Mouse (Mus musculus): ENCODE results near the gene Zdhhc13.

Zdhhc13 gene

DNA sequence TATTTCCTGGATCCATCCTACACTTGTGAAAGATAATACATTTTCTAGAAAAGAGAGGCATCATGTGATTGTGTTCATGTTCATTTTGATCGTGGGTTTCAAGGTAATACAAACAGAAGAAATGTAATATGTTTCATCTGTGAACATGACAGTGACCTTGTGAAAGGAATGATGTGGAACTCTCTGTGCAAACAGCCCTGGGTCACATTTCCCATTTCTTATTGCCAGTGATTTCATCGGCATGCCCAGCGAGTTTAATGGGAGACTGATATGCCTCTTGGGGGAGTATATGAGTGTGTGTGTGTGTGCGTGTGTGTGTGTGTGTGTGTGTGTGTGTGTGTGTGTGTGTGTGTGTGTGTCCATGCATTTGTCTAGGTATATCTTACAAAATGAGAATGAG lies 52.7 kb downstream of the Zdhhc13 start:
- DNase-seq (ENCODE audit: low read depth, low spot score) = no peak

DNA sequence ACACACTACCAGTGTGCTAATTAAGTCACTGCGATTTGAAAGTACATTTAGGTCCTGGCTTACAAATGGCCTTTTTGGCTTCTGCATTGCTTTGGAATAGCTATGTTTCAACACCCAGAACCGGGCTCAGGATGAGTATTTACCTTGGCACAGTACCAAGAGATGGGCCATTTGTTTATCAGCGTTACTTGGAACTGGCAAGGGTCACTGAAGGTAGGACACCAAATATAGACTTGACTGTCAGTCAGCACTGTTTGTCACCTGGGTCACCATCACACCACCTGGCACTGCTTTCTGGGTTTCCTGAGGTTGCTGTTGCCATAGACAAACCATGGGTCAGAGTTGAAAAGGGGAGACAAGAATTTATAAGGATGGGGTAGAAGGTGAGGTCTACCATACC lies 53.5 kb downstream of the Zdhhc13 start:
- no peak for DNase-seq (ENCODE audit: low read depth, low spot score)

DNA sequence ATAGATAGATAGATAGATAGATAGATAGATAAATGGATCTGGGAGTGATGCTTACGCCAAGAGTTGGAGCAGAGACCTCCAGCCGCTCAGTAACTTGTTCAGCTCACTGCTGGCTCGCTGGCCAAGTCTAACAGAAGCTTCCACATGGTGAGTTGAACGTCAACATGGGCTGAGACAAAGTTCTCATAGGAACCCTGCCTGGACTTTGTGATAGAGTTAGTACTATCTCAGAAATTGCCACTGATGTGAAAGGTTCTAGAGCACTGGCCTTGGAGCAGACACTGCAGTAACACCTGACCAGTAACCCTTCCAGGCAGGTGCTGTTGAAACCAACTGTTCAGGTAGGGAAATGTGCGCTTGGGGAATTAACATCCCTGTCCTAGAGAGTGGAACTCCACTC lies 54.7 kb downstream of the Zdhhc13 start:
- no peak for DNase-seq (ENCODE audit: low read depth, low spot score)

DNA sequence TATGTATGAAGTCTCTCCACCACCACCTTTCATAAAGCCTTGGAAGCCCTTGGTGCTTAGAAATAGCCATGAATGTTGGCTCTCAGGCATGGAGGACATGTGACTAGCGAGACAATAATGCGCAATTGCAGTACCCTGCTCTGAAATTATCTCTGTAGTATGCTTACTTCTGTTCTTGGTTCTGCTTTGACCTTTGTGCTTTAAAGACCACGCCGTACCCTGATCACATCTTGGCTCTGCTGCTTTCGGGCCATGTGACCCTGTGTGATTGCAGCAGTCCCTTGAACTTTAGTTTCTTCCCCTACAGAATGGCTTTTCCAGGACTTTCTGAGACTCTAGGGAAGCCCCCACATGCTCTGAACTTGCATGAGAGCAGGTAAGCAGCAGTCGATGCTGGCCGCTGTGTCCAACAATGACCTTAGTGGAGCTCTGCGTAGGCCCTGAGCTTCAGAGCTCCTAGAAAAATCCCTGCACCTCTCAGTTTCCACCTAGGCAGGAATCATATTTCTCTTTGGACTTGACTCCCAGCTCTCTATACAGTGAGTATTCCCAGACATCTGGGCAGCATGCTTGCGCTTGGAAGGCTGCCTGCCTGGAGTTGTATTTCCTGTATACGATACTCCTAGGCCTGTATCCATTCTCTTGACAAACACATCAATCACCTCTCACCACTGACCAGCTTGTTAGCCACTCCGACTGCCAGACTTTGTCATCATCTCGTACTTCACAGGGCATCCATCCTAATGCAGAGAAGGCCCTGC lies 56.6 kb downstream of the Zdhhc13 start:
- DNase-seq (ENCODE audit: low read depth, low spot score) = no peak

DNA sequence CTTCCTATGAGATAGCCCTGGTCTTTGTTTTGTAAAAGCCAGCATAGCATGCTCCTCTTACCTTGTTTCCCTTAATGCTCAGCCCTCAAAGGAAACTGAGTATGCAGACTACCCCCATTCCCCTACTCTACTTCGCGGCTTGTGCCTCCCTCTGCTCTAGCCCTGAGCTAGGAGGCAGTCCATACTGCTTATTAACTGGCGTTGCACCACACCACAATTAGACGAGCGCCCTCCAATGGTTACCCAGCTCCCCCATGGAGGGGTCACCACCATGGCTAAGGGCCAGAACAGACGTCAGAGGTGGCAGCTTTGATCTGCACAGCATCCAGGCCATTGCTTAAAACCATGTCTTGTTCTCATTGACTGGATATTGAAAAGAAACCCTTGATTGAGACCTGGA lies 58.0 kb downstream of the Zdhhc13 start:
- no peak for DNase-seq (ENCODE audit: low read depth, low spot score)

DNA sequence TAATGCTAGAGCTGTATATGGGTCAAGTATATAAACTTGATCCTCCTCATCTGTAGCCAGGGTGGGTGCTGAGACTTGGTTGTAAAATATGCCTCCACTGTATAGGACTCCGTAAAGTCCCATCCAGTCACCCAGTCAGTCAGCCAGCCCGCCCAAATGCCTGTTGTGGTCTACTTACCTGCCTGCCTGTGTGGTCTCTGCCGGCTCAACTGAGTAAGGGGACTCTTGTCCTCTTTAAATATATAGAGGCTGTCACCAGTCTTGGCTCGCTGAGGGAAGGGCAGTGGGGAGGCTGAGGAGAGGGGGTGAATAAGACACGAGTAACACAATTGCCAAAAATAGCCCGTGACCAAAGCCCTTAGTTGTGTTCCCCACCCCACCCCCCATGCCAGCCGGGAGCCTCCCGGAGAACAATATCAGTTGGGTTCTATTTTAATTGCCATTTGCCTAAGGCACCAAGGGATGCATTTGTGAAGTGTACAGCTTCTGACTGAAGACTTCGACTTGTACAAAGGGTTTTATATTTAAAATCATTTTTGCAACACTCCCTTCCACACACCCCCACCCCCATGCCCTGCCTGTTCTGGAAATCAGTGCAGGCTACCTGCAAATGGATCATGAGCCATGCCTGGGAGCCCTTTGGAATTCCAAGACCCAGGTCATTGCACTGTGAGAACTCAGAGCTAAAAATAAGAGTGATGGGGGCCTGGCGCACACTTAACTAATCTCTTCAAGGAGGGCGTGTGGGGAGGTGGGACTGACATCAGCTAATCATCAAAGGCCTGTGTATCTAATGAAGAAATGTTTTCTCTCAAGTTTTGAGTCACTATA lies 59.2 kb downstream of the Zdhhc13 start, which contains the start of gene Csrp3:
Csrp3 (minus strand) TSS at position 214 of the 831 bp plus-strand sequence.
- DNase-seq (ENCODE audit: low read depth, low spot score) = no peak

DNA sequence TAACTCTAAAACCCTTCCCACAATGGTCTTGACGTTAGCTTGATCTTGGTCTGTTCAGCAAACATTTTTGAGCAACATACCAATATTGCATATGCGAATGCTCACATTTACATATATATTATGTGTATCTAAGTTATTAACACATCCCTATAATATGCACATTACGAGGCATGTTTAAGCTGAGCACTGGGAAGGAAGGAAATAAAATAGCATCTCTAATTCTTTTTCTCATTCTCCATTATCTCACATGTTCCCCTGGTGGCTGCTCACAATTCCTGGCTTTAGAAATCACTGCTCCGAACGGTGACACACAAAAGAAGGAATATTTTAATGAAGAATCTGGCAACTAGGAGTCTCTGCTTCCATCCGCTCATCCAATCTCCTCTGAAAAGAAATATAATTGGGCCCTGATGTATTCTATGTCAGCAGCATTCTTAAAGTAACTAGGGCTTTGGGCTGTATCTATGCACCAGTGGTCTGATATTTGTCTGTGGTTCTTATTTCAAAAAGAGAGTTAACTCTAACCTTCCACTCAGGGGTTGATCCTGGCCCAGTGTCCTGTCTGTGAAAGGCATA lies 62.8 kb downstream of the Zdhhc13 start:
- no peak for DNase-seq (ENCODE audit: low read depth, low spot score)

DNA sequence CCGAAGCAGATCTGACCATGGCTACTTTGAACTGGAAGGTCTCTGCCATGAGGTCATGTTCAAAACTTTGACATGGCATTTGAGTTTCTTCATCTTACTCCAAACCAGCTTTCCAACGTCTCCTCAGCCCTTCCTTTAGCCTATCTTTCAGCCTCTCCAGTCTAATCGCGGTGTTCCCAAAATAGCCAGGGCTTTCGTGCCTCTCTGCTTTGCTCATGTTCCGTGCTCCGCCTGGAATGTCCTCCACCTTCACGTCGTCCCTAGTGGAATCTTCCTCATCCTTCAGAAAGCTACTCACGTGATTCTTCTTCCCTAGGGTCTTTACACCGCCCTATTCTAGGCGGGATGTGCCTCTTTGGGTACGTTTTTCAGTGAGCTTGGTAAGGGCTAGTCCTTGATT lies 64.7 kb downstream of the Zdhhc13 start:
- DNase-seq (ENCODE audit: low read depth, low spot score) = no peak

DNA sequence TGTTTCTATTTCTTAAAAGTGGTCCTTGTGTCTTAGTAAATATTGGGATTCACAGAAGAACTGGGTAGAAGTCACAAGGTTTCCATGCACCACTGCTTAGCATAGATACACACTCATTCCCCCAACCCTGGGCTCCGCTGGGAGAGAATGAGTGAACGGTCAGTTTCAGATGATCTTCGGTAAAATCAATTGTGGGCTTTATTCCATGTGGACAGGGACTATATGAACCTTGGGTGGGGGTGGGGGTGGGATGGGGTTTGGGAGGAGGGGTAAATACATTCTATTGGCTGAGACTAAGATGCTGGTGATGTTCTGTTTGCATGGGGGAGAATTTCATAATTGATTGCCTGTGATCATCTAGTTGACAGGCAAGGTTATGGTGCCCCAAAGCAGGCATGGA lies 66.7 kb downstream of the Zdhhc13 start:
- DNase-seq (ENCODE audit: low read depth, low spot score) = no peak

DNA sequence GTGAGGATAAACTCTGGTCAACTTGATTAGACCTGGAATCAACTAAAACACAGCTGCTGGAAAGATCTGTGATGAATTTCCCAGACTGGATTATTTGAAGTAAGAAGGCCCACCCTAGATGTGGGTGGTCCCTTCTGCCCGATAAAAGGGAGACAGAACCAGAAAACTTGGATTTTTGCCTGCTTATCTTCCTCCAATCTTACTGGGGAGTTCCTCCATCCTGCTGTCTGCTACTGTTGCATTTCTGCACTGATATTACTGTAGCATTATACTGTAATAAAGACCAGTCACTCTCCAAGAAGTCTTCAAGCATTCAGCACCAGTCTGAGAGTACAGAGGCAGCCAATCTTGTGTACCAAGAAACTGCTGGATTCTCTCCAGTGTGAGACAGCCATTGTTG lies 69.5 kb downstream of the Zdhhc13 start:
- DNase-seq (ENCODE audit: low read depth, low spot score) = no peak

DNA sequence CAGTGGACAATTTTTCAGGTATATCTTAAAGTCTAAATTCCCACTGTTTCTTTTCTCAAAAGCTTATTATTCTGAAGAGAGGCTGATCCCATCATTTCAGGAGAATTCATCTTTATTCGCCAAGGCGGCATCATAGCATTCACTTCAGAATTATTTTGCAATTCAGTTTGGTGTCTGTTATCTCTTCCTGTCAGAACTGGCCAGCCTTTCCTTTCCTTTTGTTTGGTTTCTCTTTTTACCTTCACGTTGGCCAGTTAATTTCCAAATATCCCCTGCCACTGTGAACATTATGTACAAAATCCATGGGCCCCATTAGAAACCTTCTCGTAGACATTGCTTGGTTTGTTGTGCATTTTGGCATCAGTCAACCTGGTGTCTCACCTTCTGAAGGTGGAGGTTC lies 70.6 kb downstream of the Zdhhc13 start:
- no peak for DNase-seq (ENCODE audit: low read depth, low spot score)

DNA sequence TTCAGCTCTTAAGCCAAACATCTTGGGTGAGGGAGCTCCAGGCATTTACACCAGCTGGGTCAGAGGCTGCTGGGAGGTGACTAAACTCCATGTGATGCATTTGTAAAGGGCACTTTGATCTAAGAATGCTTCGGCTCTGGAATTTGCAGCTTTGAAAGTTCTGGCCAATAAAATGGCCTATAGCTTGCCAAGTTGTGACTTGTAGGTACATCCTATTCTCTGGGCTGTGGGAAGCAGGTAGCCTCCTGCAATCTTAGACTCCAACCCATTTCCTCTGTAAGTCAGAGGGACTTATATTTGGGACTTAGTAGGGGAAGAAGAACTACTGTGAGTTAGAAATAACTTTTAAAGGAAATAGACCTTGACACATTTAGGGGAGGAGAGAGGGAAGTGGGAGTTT lies 72.1 kb downstream of the Zdhhc13 start:
- no peak for DNase-seq (ENCODE audit: low read depth, low spot score)

DNA sequence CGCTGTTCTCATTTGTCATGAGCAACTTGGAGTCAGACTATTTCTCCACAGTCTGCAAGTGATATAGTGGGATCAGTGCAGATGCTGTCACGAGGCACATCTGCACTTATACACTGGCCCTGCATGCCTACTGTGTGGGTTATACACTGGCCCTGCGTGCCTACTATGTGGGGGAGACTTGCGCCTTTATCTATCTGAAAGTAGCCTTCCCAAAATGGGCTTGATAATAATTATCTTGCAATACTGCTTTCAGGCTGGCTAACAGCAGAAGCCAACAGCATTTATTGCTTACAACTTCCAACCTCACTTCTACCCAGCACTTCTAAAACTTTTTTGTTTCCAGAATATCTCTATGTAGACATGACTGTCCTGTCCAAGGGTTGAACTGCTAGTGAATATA lies 73.0 kb downstream of the Zdhhc13 start:
- no peak for DNase-seq (ENCODE audit: low read depth, low spot score)

DNA sequence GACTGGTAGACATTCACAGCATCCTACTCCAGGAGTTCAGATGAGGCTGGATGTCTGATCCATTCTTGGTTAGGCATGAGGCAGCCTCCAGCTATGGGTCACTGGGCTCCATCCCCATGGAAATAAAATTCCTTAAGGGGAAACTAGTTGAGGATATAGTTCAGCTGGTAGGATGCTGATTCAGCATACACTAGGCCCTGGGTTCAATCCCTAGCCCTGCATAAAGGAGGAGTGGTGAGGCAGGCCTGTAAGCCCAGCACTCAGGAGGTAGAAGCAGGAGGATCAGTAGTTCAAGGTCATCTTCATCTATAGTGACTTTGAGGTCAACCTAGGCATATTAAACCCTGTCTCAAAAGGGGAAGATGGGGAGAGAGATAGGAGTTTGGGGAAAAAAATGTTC lies 75.4 kb downstream of the Zdhhc13 start:
- DNase-seq (ENCODE audit: low read depth, low spot score) = no peak

DNA sequence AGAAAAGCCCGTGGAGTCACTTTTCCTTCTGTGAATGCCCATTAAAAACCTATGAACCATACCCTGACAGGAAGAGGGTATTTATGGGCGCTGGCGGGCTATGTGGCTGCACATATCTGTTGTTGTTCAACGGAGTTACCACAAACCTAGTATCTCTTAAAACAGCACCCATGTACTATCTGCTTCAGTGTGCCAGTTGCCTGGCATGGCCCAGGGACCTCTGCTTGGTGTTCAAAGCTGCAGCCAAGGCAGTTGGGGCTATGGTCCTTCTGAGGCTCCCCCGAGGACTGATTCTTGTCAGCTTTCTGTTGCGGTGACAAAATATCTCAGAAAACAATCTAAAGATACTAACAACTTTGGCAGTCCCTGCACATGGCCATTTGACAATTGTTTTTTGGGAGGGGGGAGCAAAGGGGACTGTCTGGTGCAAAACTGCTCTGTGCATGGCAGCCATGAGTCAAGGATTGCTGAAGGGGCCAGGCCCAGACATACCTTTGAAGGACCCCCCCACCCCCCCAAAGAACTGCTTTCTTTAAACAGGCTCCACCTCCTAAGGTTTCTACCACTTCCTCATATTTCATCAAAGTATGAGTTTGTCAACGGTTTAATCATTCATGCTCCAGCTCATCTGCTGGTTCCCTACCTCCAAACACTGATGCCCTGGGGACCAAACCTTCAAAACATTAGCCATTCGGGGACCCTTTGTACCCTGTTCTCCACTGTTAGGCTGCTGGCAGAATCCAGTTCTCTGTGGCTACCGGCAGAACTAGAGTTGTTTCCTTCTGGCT lies 76.1 kb downstream of the Zdhhc13 start:
- no peak for DNase-seq (ENCODE audit: low read depth, low spot score)

DNA sequence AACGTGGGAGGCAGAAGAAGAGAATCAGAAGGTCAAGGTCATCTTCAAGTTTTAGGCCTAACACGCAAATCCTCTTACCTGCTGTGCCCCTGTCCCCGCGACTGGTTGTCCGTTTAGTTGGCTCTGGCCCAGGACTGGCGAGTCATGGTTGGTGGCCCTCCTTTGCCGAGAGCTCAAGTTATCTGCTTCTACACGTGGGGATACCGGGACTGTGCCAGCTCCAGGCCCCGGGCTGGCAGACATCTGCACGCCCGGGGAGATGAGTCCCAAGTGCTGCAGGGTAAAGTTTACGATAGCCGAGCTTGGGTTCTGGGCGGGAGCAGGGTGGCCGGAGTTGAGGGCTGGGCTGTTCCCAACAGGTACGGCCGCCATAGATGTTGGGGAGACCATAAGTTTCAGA lies 78.8 kb downstream of the Zdhhc13 start:
- DNase-seq (ENCODE audit: low read depth, low spot score) = no peak

DNA sequence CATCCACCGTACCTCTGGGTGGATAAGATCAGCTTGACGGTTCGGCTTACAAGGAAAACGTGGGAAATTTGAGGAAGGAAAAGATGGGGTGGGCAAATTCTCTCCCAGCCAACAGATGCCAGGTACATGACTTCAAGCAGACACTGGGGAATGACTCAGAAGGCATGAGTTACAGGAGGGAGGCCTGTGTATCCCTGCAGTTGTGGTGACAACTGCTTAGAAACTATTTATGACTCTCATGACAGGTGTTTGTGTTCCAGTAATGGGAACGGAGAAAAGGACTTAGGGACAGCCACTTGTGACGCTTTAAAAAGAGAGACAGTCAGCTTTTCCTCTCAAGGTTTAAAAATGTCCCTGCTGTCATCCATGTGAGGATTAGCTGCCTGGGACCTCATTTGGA lies 81.3 kb downstream of the Zdhhc13 start:
- DNase-seq (ENCODE audit: low read depth, low spot score) = no peak

DNA sequence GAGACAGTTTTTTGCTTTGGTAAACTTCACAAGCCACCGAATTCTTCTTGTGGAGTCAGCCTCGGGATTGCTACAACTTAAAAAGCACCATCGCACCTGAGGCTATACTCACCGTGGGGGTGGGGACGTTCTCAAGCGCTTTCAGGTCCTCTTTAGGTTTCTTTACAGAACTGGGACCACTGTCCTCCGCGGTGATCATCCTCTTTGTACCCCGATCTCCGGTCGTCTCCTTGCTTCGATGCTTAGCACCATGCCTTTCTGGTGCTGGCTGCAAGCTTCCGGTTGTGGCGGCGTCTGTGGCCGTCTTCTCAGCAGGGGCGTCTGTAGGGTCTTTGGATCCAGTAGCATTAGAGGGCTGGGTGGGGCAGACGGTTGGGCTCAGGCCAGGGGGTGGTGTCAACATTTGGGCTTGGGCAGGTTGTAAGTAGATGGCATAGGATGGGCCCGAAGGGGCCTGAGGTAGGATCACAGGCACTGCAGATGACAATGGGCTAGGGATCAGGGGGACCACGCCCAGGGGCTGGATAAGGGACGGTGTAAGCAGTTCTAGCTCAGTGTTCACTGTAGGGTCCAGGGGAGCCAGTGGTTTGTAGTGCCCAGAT lies 81.9 kb downstream of the Zdhhc13 start:
- no peak for DNase-seq (ENCODE audit: low read depth, low spot score)

DNA sequence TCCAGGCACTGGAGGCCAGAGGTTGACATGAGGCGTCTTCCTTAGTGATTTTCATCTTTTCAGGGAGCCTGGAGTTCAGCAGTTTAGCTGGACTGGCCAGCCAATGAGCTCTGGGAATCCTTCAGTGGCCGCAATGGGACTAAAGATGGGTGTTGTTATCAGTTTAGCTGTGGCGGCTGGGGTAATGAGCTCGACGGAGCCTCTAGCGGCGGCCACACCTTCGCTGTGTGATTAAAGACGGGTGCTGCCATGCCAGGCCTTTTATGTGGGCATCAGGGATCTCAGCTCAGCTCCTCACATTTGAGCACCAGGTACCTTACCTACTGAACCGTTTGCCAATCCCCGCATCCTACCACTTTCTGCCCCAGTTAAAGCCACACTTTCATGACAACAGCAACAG lies 82.5 kb downstream of the Zdhhc13 start:
- DNase-seq (ENCODE audit: low read depth, low spot score) = no peak

DNA sequence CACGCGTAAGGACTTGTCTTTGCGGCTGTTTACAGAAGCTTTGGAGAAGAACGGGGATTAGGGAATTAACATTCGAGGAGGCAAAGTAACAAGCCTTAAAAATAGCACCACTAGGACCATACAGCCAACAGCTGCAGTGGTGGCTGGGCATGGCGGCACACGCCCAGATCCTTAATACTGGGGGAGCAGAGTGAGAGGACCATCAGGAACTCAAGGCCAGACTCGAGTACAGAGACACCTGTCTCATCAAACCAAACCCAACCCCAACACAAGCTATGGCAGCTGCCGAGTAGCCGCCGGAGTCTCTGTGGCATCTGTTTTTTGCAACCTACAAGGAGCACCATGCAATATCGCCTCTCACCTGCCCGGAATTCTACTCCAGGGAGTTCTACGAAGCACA lies 86.3 kb downstream of the Zdhhc13 start:
- DNase-seq (ENCODE audit: low read depth, low spot score) = no peak

DNA sequence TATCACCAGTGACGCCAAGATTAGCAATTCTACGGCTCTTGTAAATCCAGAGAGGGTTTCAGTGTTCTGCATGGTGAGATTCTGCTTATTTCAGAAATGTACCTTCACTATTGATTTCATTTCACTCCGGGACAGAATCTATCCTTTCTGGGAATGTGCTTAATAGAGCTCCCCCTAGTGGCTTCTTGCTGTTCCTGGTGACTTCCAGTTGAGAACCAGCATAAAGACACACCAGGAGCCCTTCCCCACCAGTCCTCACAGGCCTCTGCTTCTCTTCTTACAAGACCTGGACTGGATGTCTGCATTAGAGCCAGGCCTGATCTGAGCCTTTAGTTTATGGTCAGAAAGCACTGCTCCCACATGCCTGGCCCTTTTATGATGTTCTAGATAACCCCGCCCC lies 87.7 kb downstream of the Zdhhc13 start:
- peak; percentile 77 for DNase-seq (ENCODE audit: low read depth, low spot score)
